Mouse (Mus musculus): Measurements from ENCODE around the gene Katnal1. TPM values are rescaled to one million over a fixed set of nuclear protein-coding genes. Genes with fewer than 3 reads are reported as not detected.

The Katnal1 gene
- polyA plus RNA-seq, 1 experiment from 2014 or later: 29.1 TPM

- Histone ChIP-seq H3K27ac (peak overlapping the region; percentile 98), H3K4me2 (peak overlapping the region; percentile 75)
- ATAC-seq (ENCODE audit: insufficient number of reproducible peaks, insufficient read depth, low FRiP score, low TSS enrichment, low read depth): no peak
Observed at GRCm38 (mm10) chr5:148927717-148928223, 1.4 kb downstream of the Katnal1 start.

GRCm38 (mm10) chr5:148924586-148924985, 4.5 kb downstream of the Katnal1 start:
- no peaks in the 10 kb centered on the region for H3K27me3 ChIP-seq
- WGBS: 80% methylated on average over 12 of the region's 12 CpGs
- H3K4me3 ChIP-seq (replicated peaks): no peak overlapping the region
- H3K4me1 ChIP-seq (replicated peaks): peaks cover 7% of the 10 kb centered on the region; the same call in 1 of the 2 replicates
- no peak overlapping the region for H3K4me2 ChIP-seq
- H3K27ac ChIP-seq: no peak overlapping the region
- no peak for ATAC-seq (ENCODE audit: insufficient number of reproducible peaks, insufficient read depth, low FRiP score, low TSS enrichment, low read depth)
- H3K9me3 ChIP-seq: no peaks in the 10 kb centered on the region
- no peak overlapping the region for H3K9ac ChIP-seq (replicated peaks)
- H3K36me3 ChIP-seq: peaks cover 23% of the 10 kb centered on the region

More at GRCm38 (mm10) chr5:148927717-148928223, 1.4 kb downstream of the Katnal1 start:
- H3K4me1 ChIP-seq (replicated peaks): peaks cover 7% of the 10 kb centered on the region; the same call in 1 of the 2 replicates
- H3K4me3 ChIP-seq (replicated peaks): peak overlapping the region; percentile 77
- H3K36me3 ChIP-seq: peaks cover 10% of the 10 kb centered on the region
- 37% methylated on average over 5 of the region's 5 CpGs for WGBS
- H3K9me3 ChIP-seq: no peaks in the 10 kb centered on the region; the same call in 1 of the 2 replicates
- H3K27me3 ChIP-seq: no peaks in the 10 kb centered on the region
- peak overlapping the region; percentile 88 for H3K9ac ChIP-seq (replicated peaks)

- Histone ChIP-seq H3K4me2 (no peak overlapping the region), H3K4me1 (replicated peaks) (peaks cover 4% of the 10 kb centered on the region; the same call in 1 of the 2 replicates), H3K4me3 (replicated peaks) (no peak overlapping the region), H3K9me3 (no peaks in the 10 kb centered on the region), H3K27ac (no peak overlapping the region), H3K9ac (replicated peaks) (no peak overlapping the region), H3K36me3 (peaks cover 28% of the 10 kb centered on the region), H3K27me3 (no peaks in the 10 kb centered on the region)
- no peak for ATAC-seq (ENCODE audit: insufficient number of reproducible peaks, insufficient read depth, low FRiP score, low TSS enrichment, low read depth)
- WGBS: 85% methylated on average over 9 of the region's 9 CpGs
Observed at GRCm38 (mm10) chr5:148924051-148924450, 5.1 kb downstream of the Katnal1 start.

DNA sequence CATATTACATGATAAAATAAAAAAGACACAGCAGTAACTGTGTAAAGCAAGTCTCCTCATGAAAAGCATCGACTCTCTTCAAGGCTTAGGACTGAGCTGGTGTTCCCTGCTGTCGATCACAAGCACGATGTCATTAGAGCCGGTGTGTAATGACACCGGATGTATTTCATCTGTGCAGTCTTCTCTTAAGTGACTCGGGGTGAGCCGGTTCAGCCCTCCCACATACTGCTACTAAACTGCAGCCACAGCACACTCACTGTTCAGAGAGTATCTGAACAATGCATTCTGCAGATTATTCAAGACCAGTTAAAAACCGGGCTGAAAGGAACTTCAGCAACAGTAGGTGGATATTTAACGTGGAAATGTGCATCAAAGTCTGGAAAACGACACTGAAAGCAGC, 5.7 kb downstream of the Katnal1 start:
- no peak overlapping the region for H3K4me3 ChIP-seq (replicated peaks)
- 75% methylated on average over 10 of the region's 10 CpGs for WGBS
- H3K9me3 ChIP-seq: no peaks in the 10 kb centered on the region
- no peak overlapping the region for H3K9ac ChIP-seq (replicated peaks)
- no peak for ATAC-seq (ENCODE audit: insufficient number of reproducible peaks, insufficient read depth, low FRiP score, low TSS enrichment, low read depth)
- H3K4me2 ChIP-seq: no peak overlapping the region
- peaks cover 35% of the 10 kb centered on the region for H3K36me3 ChIP-seq
- H3K27me3 ChIP-seq: no peaks in the 10 kb centered on the region
- H3K4me1 ChIP-seq (replicated peaks): peaks cover 3% of the 10 kb centered on the region; the same call in 1 of the 2 replicates
- H3K27ac ChIP-seq: no peak overlapping the region

DNA sequence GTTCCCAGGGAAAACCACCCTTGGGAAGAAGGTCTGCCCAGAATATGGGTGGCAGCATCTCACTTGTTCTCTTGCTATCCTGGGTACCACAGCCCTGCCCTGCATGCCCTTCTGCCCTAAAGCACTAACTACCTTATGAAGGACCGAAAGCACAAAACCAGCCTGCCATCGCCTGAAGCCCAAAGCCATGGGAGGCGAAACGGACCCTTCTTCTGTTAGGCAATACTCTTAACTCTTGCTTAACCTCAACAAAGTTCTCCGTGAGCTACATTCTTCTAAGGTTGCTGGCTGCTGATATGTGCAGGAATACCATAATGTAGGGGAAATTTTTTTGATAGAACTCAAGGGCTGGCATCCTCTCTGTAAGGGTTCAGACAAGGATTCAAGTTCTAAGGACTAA, 6.3 kb downstream of the Katnal1 start:
- Histone ChIP-seq H3K9me3 (no peaks in the 10 kb centered on the region), H3K4me3 (replicated peaks) (no peak overlapping the region), H3K4me2 (no peak overlapping the region), H3K36me3 (peaks cover 41% of the 10 kb centered on the region), H3K27ac (no peak overlapping the region), H3K4me1 (replicated peaks) (peaks cover 2% of the 10 kb centered on the region; the same call in 1 of the 2 replicates), H3K9ac (replicated peaks) (no peak overlapping the region), H3K27me3 (no peaks in the 10 kb centered on the region)
- no peak for ATAC-seq (ENCODE audit: insufficient number of reproducible peaks, insufficient read depth, low FRiP score, low TSS enrichment, low read depth)
- 85% methylated on average over 5 of the region's 5 CpGs for WGBS

GRCm38 (mm10) chr5:148918049-148918448, 11.1 kb downstream of the Katnal1 start:
- peaks cover 61% of the 10 kb centered on the region for H3K36me3 ChIP-seq
- 71% methylated on average over 5 of the region's 5 CpGs for WGBS
- no peak overlapping the region for H3K9ac ChIP-seq (replicated peaks)

DNA sequence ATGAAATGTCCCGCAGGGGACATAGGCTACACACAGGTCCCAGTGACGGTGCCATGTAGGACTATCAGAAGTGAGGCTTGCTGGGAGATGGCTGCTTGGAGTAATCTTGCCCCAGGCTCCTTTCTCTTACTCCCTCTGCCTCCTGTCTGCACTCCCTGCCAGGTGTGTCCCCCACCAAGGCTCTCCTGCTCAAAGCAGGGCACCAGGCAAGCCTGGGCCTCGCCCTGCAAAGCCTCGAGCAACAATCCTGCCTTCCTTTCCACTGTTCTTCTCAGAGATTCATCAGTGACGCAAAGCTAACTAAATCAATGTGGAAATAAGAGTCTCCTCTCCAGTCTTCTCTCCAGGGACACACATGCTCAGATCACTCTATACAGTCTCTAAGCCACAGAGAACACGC, 12.3 kb downstream of the Katnal1 start:
- Histone ChIP-seq H3K9ac (replicated peaks) (no peak overlapping the region), H3K4me3 (replicated peaks) (no peak overlapping the region), H3K27ac (no peak overlapping the region), H3K4me2 (no peak overlapping the region), H3K9me3 (no peaks in the 10 kb centered on the region), H3K27me3 (no peaks in the 10 kb centered on the region), H3K4me1 (replicated peaks) (no peaks in the 10 kb centered on the region), H3K36me3 (peaks cover 72% of the 10 kb centered on the region)
- no peak for ATAC-seq (ENCODE audit: insufficient number of reproducible peaks, insufficient read depth, low FRiP score, low TSS enrichment, low read depth)
- WGBS: 84% methylated on average over 6 of the region's 6 CpGs

More at GRCm38 (mm10) chr5:148918049-148918448, 11.1 kb downstream of the Katnal1 start:
- no peak for ATAC-seq (ENCODE audit: insufficient number of reproducible peaks, insufficient read depth, low FRiP score, low TSS enrichment, low read depth)
- H3K27me3 ChIP-seq: no peaks in the 10 kb centered on the region
- no peaks in the 10 kb centered on the region for H3K9me3 ChIP-seq
- H3K4me1 ChIP-seq (replicated peaks): no peaks in the 10 kb centered on the region
- H3K4me3 ChIP-seq (replicated peaks): no peak overlapping the region
- no peak overlapping the region for H3K27ac ChIP-seq
- no peak overlapping the region for H3K4me2 ChIP-seq

- H3K4me3 ChIP-seq (replicated peaks): no peak overlapping the region
Observed at GRCm38 (mm10) chr5:148912262-148912661, 16.9 kb downstream of the Katnal1 start.

DNA sequence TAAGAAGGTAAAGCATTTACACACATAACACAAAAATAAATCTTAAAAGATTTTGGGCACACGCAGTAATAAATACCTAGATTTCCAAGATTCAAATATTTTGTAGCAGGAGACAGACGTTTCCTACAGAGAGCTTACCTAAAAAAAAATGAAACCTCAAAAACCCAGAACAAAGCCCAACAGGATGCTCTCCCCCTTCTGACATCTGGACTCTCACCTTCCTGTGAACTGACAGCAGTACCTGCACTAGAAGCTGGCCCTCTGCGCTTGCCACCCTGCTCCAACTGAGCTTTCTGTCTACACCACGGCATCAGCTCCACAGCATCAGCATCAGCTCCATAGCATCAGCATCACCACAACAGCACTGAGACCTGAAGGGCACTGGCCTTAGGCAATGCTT, 19.1 kb downstream of the Katnal1 start:
- Histone ChIP-seq H3K27me3 (no peaks in the 10 kb centered on the region), H3K4me3 (replicated peaks) (no peak overlapping the region), H3K36me3 (peaks cover 61% of the 10 kb centered on the region), H3K9me3 (no peaks in the 10 kb centered on the region), H3K27ac (no peak overlapping the region), H3K4me1 (replicated peaks) (0 out of 2 replicates have a peak, but pooled peaks cover 6% of the 10 kb centered on the region), H3K9ac (replicated peaks) (no peak overlapping the region), H3K4me2 (no peak overlapping the region)
- WGBS: 91% methylated on average over 4 of the region's 4 CpGs
- no peak for ATAC-seq (ENCODE audit: insufficient number of reproducible peaks, insufficient read depth, low FRiP score, low TSS enrichment, low read depth)

More at GRCm38 (mm10) chr5:148912262-148912661, 16.9 kb downstream of the Katnal1 start:
- no peak overlapping the region for H3K27ac ChIP-seq
- H3K9ac ChIP-seq (replicated peaks): no peak overlapping the region; the same call in 1 of the 2 replicates
- H3K4me2 ChIP-seq: no peak overlapping the region
- 38% methylated on average over 3 of the region's 3 CpGs for WGBS
- H3K36me3 ChIP-seq: peaks cover 75% of the 10 kb centered on the region
- ATAC-seq (ENCODE audit: insufficient number of reproducible peaks, insufficient read depth, low FRiP score, low TSS enrichment, low read depth): 0 out of 2 replicates have a peak, but pooled peaks have one; percentile 41
- no peaks in the 10 kb centered on the region for H3K9me3 ChIP-seq
- 0 out of 2 replicates have a peak, but pooled peaks cover 6% of the 10 kb centered on the region for H3K4me1 ChIP-seq (replicated peaks)
- no peaks in the 10 kb centered on the region for H3K27me3 ChIP-seq

DNA sequence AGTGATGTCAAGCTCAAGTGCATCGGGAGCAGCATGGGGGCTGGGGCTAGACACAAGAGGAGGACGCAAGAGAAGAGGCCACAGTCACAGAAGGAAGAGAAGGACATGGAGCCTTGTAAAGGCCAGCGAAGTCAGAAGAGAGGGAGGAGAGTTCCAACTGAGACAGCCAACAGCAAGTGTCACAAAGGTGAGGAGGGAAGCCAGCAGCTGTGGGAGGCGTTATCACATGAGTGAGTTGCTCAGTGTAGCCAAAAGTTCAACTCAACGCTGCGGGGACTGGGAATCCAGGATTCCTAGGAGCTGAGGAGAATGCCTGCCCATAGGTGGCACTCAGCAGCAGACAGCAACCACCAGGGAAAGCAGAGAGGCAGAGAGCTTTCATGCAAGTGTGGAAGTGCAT, 19.7 kb downstream of the Katnal1 start:
- 40% methylated on average over 6 of the region's 6 CpGs for WGBS
- Histone ChIP-seq H3K36me3 (peaks cover 61% of the 10 kb centered on the region), H3K9me3 (no peaks in the 10 kb centered on the region), H3K4me1 (replicated peaks) (0 out of 2 replicates have a peak, but pooled peaks cover 6% of the 10 kb centered on the region), H3K9ac (replicated peaks) (no peak overlapping the region), H3K4me3 (replicated peaks) (no peak overlapping the region), H3K27me3 (no peaks in the 10 kb centered on the region), H3K27ac (0 out of 2 replicates have a peak overlapping the region, but pooled peaks have one; percentile 41), H3K4me2 (no peak overlapping the region)
- ATAC-seq (ENCODE audit: insufficient number of reproducible peaks, insufficient read depth, low FRiP score, low TSS enrichment, low read depth): no peak

- 35% methylated on average over 7 of the region's 7 CpGs for WGBS
- Histone ChIP-seq H3K27ac (0 out of 2 replicates have a peak overlapping the region, but pooled peaks have one; percentile 41), H3K4me1 (replicated peaks) (0 out of 2 replicates have a peak, but pooled peaks cover 6% of the 10 kb centered on the region), H3K36me3 (peaks cover 62% of the 10 kb centered on the region), H3K9ac (replicated peaks) (no peak overlapping the region), H3K4me3 (replicated peaks) (no peak overlapping the region), H3K27me3 (no peaks in the 10 kb centered on the region), H3K4me2 (no peak overlapping the region), H3K9me3 (no peaks in the 10 kb centered on the region)
- ATAC-seq (ENCODE audit: insufficient number of reproducible peaks, insufficient read depth, low FRiP score, low TSS enrichment, low read depth): no peak
Observed at GRCm38 (mm10) chr5:148909057-148909395, 20.1 kb downstream of the Katnal1 start.

Measured in limb, embryonic 12.5 days (tissue).